In the genomic region with DNA sequence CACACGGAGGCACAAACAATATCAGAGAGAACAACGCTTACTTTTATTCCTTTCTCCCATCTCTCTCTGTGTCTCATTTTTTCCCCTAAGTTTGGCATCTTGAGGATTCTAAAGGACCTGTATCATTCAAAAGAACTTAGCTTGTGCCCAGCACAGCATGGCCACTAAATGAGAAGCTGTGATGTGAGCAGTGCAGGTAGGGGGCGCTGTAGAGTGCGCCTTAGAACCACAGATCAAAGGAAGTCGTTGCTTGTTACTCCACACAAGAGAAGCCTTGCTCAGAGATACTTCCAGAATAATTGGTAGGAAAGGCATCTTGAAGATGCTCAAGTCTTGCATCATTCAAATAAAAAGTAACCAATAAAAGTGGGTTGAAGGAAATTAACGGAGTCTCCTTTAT, we compare ENCODE assay signal across 9 mouse cellular contexts.
A peak's percentile ranks its signal among the peaks of the same experiment; 100 is the strongest.
DNase-seq lines count a peak whose midpoint lies in the region; ATAC-seq and TF ChIP-seq lines count a peak whose summit lies in the region.
"Had no signal": no experiment of that assay in that cellular context is flagged by ENCODE, and none has a peak within 500 bp of the region (broad histone marks: within the 10 kb centered on the region; RNA-seq: fewer than 3 reads in every experiment).

No protein-coding gene starts in this region.

- H3K9me3 ChIP-seq in heart, postnatal 0 days (replicated peaks; ENCODE audit: control insufficient read depth, low read length): no peaks in the 10 kb centered on the region
- H3K9me3 ChIP-seq: heart, embryonic 15.5 days had no signal

- POLR2A ChIA-PET in Patski (lab: Charles Lee): interaction anchor here (0.5 kb wide), 1 partner anchor 734 kb away, joined by 4 read pairs; no protein-coding TSS in a partner anchor

- DNase-seq in left cerebral cortex, postnatal 4 days: peak; percentile 45
- DNase-seq in left cerebral cortex, adult 8-10 months (ENCODE audit: low spot score in 2 of 2): no peak
- no peak for DNase-seq in Patski (ENCODE audit: low read depth, low spot score)
- DNase-seq in c-Kit-positive CD71-positive TER-119-negative erythroid progenitor cells, embryonic 14.5 days (ENCODE audit: low read depth): peak; percentile 32
- no peak for DNase-seq in heart, postnatal 0 days (ENCODE audit: low spot score)
- peak; percentile 71 for DNase-seq in lung, postnatal 10 days
- DNase-seq in thymus, postnatal 14 days: peak; percentile 62

- in situ Hi-C loops in Patski (cut with MboI; ENCODE audit: low pct_unique_long_range_greater_than_20kb): loop anchor here (5.0 to 25.0 kb wide), 4 partner anchors 133 to 902 kb away; a partner anchor contains a TSS

- no peaks in the 10 kb centered on the region for H3K27me3 ChIP-seq in Patski
- no peaks in the 10 kb centered on the region for H3K27me3 ChIP-seq in heart, postnatal 0 days (ENCODE audit: control insufficient read depth, insufficient read depth, low read length)
- H3K27me3 ChIP-seq: heart, embryonic 15.5 days had no signal

- intact Hi-C loops in left cerebral cortex, postnatal 4 days (cut with DNase I): loop anchor here (10.0 kb wide), 1 partner anchor 131 kb away; no protein-coding TSS in a partner anchor

- no peak for TF ChIP-seq EP300 in heart, postnatal 0 days (IDR thresholded peaks at IDR 0.05; ENCODE audit: low read depth)

- peak; percentile 77 for TF ChIP-seq CTCF in Patski (IDR thresholded peaks at IDR 0.05)
- TF ChIP-seq CTCF in heart, postnatal 0 days (IDR thresholded peaks at IDR 0.05; ENCODE audit: low read depth): peak; percentile 62

- 41% methylated on average over 6 of the region's 6 CpGs for WGBS in heart, postnatal 0 days

- CTCF ChIA-PET in Patski (lab: Charles Lee): interaction anchor here (0.7 to 1.9 kb wide), 2 partner anchors 14 to 132 kb away, joined by 3 to 6 read pairs; no protein-coding TSS in a partner anchor

- no peak overlapping the region for H3K27ac ChIP-seq in heart, postnatal 0 days (ENCODE audit: low read depth)
- H3K27ac ChIP-seq: heart, embryonic 15.5 days had no signal

- no peak for ATAC-seq in Patski
- ATAC-seq in heart, postnatal 0 days (ENCODE audit: insufficient read depth, low read depth): no peak

- no peak overlapping the region for H3K4me2 ChIP-seq in heart, postnatal 0 days (ENCODE audit: low read depth, low read length)
- H3K4me2 ChIP-seq: heart, embryonic 15.5 days had no signal

- H3K4me1 ChIP-seq in heart, postnatal 0 days (ENCODE audit: control insufficient read depth, insufficient read depth): no peaks in the 10 kb centered on the region

- H3K9ac ChIP-seq in heart, postnatal 0 days (replicated peaks; ENCODE audit: low read depth, low read length): no peak overlapping the region
- H3K9ac ChIP-seq: heart, embryonic 15.5 days had no signal

- no peaks in the 10 kb centered on the region for H3K36me3 ChIP-seq in heart, postnatal 0 days (replicated peaks; ENCODE audit: control insufficient read depth, insufficient read depth, low read length)
- H3K36me3 ChIP-seq: heart, embryonic 15.5 days had no signal

- no peak overlapping the region for H3K4me3 ChIP-seq in heart, postnatal 0 days (ENCODE audit: low read depth, low read length)
- H3K4me3 ChIP-seq: heart, embryonic 15.5 days; myocyte had no signal

Comparison
In these comparisons a context has a peak if more than half of its experiments do, and no peak if none do; other contexts are left out.
1. DNase-seq: peak in left cerebral cortex, postnatal 4 days (single experiment), c-Kit-positive CD71-positive TER-119-negative erythroid progenitor cells, embryonic 14.5 days (single experiment), lung, postnatal 10 days (single experiment) and thymus, postnatal 14 days (single experiment); none in left cerebral cortex, adult 8-10 months (0 of 2), Patski (single experiment) and heart, postnatal 0 days (single experiment).